16 mouse cellular contexts compared by ENCODE assay signal in genomic region chr10:96435109-96435508, GRCm38 (mm10).
A peak's percentile ranks its signal among the peaks of the same experiment; 100 is the strongest.
DNase-seq lines count a peak whose midpoint lies in the region; ATAC-seq and TF ChIP-seq lines count a peak whose summit lies in the region.
"Had no signal": no experiment of that assay in that cellular context is flagged by ENCODE, and none has a peak within 500 bp of the region (broad histone marks: within the 10 kb centered on the region; RNA-seq: fewer than 3 reads in every experiment).

No protein-coding gene starts in this region.

- no peaks in the 10 kb centered on the region for H3K27me3 ChIP-seq in stomach, postnatal 0 days (ENCODE audit: control insufficient read depth, insufficient read depth, low read length)
- H3K27me3 ChIP-seq: embryonic facial prominence, embryonic 13.5 days; limb, embryonic 15.5 days; neural tube, embryonic 12.5 days had no signal

- ATAC-seq in stomach, postnatal 0 days (ENCODE audit: low FRiP score, low TSS enrichment): no peak
- ATAC-seq: hindbrain, postnatal 0 days had no signal

- 82% methylated on average over 6 of the region's 6 CpGs for WGBS in stomach, postnatal 0 days

- intact Hi-C loops in heart, postnatal 10 days (cut with DNase I): no loop called here

- DNase-seq in heart, adult 8-10 months (ENCODE audit: low spot score): peak; percentile 34
- DNase-seq in heart, postnatal 4 days: no peak
- peak; percentile 5 for DNase-seq in kidney, postnatal 14 days
- DNase-seq in kidney, postnatal 4 days: no peak
- peak; percentile 5 to 11 for DNase-seq in heart, postnatal 10 days
- DNase-seq in stomach, postnatal 0 days (ENCODE audit: low spot score): no peak
- DNase-seq: B cell, adult 2 months; cerebellum, adult 11 months; cerebellum, postnatal 36 days; right cerebral cortex, postnatal 25 days; thymus, postnatal 36 days had no signal

- peaks cover 22% of the 10 kb centered on the region for H3K4me1 ChIP-seq in bone marrow macrophage, adult 2 months (ENCODE audit: control insufficient read depth, insufficient read depth, low read length)
- no peaks in the 10 kb centered on the region for H3K4me1 ChIP-seq in stomach, postnatal 0 days (replicated peaks; ENCODE audit: control insufficient read depth, insufficient read depth)
- H3K4me1 ChIP-seq: embryonic facial prominence, embryonic 13.5 days; limb, embryonic 15.5 days; neural tube, embryonic 12.5 days had no signal

- H3K36me3 ChIP-seq in stomach, postnatal 0 days (ENCODE audit: control insufficient read depth, insufficient read depth, low read length): no peaks in the 10 kb centered on the region
- H3K36me3 ChIP-seq: embryonic facial prominence, embryonic 13.5 days; limb, embryonic 15.5 days; neural tube, embryonic 12.5 days had no signal

- peak overlapping the region; percentile 35 for H3K4me3 ChIP-seq in bone marrow macrophage, adult 2 months (ENCODE audit: insufficient read depth, low read length)
- no peak overlapping the region for H3K4me3 ChIP-seq in stomach, postnatal 0 days (ENCODE audit: low read depth, low read length)
- H3K4me3 ChIP-seq: embryonic facial prominence, embryonic 13.5 days; limb, embryonic 15.5 days; neural tube, embryonic 12.5 days had no signal

- H3K9me3 ChIP-seq in stomach, postnatal 0 days (ENCODE audit: control insufficient read depth, low read length): no peaks in the 10 kb centered on the region
- H3K9me3 ChIP-seq: embryonic facial prominence, embryonic 13.5 days; limb, embryonic 15.5 days; neural tube, embryonic 12.5 days had no signal

- no peak for TF ChIP-seq CTCF in bone marrow macrophage, adult 2 months (IDR thresholded peaks at IDR 0.05; ENCODE audit: low read depth, low read length)
- TF ChIP-seq CTCF in stomach, postnatal 0 days (IDR thresholded peaks at IDR 0.05; ENCODE audit: low read depth): no peak

- TF ChIP-seq EP300 in stomach, postnatal 0 days (optimal IDR thresholded peaks at IDR 0.05): no peak

- no peak for TF ChIP-seq POLR2A in bone marrow macrophage, adult 2 months (IDR thresholded peaks at IDR 0.05; ENCODE audit: borderline replicate concordance, low read depth, low read length)

- H3K9ac ChIP-seq in stomach, postnatal 0 days (ENCODE audit: low read length): no peak overlapping the region
- H3K9ac ChIP-seq: embryonic facial prominence, embryonic 13.5 days; limb, embryonic 15.5 days; neural tube, embryonic 12.5 days had no signal

- no peak overlapping the region for H3K4me2 ChIP-seq in stomach, postnatal 0 days (replicated peaks; ENCODE audit: low read depth)
- H3K4me2 ChIP-seq: embryonic facial prominence, embryonic 13.5 days; limb, embryonic 15.5 days; neural tube, embryonic 12.5 days had no signal

- H3K27ac ChIP-seq in bone marrow macrophage, adult 2 months (ENCODE audit: insufficient read depth, low read depth, low read length): peak overlapping the region; percentile 94
- no peak overlapping the region for H3K27ac ChIP-seq in stomach, postnatal 0 days (replicated peaks)
- H3K27ac ChIP-seq: embryonic facial prominence, embryonic 13.5 days; hindbrain, postnatal 0 days; limb, embryonic 15.5 days; neural tube, embryonic 12.5 days had no signal

Comparison
In these comparisons a context has a peak if more than half of its experiments do, and no peak if none do; other contexts are left out.
1. DNase-seq: peak in heart, adult 8-10 months (single experiment), kidney, postnatal 14 days (single experiment) and heart, postnatal 10 days (2 of 2); none in heart, postnatal 4 days (single experiment), kidney, postnatal 4 days (0 of 2) and stomach, postnatal 0 days (single experiment).